Mouse (Mus musculus): ENCODE results near the gene Cyp2w1.

DNA sequence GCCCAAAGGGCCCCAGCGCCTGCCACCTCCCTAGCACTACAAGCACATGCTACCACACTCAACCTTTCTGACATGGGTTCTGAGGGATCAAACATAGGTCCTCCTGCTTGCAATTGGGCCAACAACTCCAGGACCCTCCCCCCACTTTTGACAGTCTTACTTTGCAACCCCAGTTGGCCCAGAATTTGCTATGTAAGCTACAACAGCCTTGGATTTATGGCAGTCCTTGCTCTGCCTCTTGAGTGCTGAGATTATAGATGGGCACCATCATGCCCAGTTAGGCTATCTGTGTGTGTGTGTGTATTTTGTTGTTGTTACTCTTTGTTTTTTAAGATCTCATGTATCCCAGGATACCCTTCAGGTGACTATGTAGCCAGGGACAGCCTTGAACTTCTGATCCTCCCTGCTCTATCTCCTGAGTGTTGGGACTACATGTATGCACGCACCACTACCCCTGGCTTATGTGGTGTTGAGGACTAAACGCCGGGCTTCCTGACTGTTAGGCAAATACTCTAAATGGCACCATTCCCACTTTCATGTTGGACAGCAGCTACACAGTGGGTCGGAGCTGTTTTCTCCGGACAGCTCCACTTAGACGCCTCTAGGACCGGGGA, 27.5 kb downstream of the Cyp2w1 start:
- TF ChIP-seq CTCF (IDR thresholded peaks at IDR 0.05; ENCODE audit: low read depth, low read length) (no peak), POLR2AphosphoS5 (IDR thresholded peaks at IDR 0.05; ENCODE audit: insufficient replicate concordance, low read depth, low read length) (no peak), GATA1 (IDR thresholded peaks at IDR 0.05; ENCODE audit: borderline replicate concordance, low read length) (no peak), TAL1 (conservative IDR thresholded peaks at IDR 0.05; ENCODE audit: low read depth, low read length) (no peak), GATA2 (IDR thresholded peaks at IDR 0.05; ENCODE audit: borderline replicate concordance, low read depth, low read length) (no peak)
